Mouse (Mus musculus): ENCODE data around the gene Cfap65.

Cfap65 gene

DNA sequence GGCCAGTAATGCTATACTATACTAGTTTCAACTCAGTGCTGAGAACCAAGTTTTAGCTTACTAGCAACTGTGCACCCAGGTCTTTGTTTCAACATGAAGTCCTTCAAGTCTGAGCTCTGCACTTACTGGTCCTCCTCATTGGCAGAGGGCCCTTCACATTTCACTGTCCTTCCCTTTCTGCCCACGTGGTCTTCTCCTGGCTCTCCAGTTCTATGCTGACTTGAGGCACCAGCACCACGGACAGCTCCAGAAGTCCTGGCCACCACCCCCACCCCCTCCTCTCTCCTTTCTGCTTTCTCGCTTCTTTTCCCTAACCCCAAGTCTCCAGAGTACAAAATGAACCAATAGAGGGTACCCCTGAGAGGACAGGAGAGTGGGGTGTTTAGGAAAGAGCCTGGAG, 4.4 kb upstream of the Cfap65 start:
- no peak for DNase-seq (ENCODE audit: low spot score in 2 of 2)

DNA sequence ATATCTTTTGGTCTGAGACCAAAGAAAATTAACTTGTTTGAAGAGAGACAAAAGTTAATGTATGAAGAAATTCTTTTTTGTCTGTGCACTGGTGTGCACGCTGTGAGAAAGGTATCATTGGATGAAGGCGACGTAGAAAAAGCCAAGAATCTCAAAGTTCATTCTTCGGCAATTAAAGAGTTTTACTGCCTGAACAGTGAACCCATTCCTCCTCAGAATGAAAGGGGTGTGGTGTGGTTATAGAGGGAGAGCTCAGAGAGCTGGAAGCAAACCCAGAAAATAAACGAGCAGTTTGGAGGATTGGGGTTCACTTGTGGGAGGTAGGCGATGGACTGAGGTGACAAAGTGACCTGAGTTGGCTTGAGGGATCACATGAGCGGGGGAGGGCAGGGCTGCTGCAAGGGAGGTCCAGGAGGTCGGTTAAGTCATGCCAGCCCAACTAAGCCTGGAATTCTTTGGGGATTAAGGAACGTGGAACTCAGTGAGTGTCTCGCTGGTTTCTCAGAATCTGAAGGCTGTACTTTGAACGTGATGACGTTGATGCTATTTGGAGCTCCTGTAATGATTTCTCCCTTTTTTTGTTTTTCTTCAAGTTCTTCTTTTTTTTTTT, 927 bp upstream of the Cfap65 start:
- no peak for DNase-seq (ENCODE audit: low spot score in 2 of 2)

DNA sequence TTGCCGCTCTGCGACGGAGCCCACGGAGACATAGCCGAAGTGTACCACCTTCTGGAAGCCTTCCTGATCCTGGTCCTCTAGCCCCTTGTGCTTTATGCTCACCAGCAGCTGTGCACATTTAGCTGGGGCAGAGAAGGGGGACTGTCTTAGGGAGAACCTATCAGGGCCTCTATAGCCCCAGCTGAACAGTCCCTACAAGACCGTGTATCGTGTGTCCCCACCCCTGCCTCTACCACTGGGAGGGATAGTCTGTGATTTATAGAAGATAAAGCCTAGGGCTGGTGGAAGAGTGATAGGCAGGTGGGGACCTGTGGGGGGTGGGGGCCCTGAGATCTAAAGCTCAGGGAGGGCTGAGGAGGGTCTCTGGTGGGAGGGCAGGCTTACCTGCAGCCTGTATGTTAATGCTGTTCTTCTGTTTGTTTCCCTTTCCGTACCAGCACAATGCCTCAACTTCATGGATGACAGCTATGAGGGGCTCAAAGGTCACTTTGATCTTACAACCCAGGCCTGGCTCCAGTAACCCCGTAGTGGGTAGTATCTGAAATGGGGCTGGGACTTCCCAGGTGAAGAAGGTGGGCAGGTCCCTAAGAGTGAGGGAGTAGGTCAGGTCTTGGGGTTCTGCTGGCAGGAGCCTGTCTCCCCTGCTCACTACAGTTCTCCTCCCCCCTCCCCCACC, 7.6 kb downstream of the Cfap65 start:
- DNase-seq (ENCODE audit: low spot score in 2 of 2), result no peak

DNA sequence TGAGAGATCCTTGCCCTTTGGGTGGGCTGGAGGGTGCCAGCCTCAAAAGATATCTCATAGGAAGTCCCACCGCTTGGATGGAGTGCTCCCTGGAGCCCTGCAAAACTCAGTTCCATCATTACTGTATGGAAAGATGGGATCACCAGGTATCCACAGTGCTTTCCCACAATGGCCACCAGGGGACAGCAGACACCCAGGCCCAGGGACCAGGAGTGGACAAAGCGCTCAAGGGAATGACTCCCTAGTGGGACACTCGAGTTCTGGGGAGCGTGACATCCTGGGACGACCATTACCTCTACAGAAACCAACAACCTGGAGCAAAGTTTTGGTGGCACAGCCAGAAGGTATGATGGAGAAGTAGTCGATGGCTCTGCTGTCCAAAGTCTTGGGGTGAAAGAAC, 8.7 kb downstream of the Cfap65 start:
- DNase-seq (ENCODE audit: low spot score in 2 of 2), result peak in 1 of 2 experiments; percentile 49

DNA sequence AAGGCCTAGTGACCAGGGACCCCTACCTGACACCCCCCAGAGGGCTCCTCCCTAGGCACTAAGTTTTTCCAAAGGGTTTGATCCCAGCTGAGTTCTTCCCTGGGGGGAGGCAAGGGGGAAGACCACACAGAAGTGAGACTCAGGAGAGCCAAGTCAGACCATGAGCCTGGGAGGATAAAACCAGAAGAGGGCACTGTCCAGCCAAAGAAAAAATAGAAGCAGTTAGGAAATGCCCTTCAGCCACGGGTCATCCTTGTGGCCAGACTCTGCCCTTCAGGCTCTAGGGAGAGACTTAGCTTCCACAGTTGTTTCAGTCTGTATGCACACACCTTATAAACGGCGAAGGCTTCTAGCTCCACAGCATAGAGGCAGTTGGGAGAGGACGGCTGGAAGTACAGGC, 10.9 kb downstream of the Cfap65 start:
- no peak for DNase-seq (ENCODE audit: low spot score in 2 of 2)

DNA sequence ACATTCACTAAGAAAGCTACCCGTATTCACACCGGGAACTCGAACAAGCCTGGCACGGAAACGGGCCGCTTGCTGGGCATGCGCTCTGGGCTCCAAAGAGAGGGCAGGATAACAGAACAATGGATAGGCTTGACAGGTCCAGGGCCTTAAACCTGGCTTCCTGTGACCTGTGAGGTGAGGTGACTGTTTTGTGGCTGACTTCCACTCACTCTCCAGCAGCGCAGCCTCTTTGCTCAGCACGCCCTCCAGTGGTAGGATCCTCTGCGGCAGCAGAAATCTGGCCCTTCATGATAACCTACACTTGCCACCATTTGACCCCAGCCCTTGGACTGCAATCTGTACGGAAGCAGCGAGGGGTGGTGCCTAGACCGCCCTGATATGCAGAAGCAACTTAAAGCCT, 19.7 kb downstream of the Cfap65 start:
- no peak for DNase-seq (ENCODE audit: low spot score in 2 of 2)

DNA sequence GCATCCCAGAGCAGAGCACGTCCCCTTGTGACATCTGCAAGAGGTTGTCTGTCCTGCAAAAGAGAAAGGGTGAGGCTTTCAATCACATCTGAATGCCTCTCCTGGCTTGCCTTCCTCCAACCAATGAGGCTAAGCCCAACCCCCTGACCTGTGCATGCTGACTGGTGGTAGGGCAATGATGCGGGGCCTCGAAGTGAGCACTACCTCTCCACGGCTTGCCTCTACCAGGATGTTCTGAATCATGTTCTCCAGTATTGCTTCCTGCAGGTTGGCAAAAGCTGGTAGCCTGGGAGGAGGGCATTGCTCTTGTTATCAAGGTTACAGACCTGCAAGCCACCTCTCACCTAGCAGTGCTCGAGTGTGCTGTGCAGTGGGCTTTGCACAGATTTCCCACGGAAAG, 33.2 kb downstream of the Cfap65 start:
- no peak for DNase-seq (ENCODE audit: low spot score in 2 of 2)

DNA sequence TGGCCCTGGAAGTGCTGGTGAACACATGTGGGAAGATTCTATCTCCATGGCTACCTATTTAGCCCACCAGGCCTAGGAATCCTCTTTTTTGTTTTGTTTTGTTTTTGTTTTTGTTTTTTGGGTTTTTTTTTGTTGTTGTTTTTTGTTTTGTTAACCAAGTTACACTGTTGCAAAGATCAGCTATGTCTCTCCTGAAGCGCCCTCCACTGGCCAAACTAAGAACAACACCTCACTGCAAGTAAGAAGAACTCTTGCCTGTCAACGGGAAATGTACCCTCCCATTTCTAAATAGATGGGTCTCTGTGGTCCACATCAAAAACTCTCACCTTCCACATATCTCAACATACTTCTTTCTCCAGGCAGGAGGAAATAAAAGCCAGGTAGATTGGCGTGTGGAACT, 33.7 kb downstream of the Cfap65 start:
- peak in 1 of 2 experiments; percentile 67 for DNase-seq (ENCODE audit: low spot score in 2 of 2)

DNA sequence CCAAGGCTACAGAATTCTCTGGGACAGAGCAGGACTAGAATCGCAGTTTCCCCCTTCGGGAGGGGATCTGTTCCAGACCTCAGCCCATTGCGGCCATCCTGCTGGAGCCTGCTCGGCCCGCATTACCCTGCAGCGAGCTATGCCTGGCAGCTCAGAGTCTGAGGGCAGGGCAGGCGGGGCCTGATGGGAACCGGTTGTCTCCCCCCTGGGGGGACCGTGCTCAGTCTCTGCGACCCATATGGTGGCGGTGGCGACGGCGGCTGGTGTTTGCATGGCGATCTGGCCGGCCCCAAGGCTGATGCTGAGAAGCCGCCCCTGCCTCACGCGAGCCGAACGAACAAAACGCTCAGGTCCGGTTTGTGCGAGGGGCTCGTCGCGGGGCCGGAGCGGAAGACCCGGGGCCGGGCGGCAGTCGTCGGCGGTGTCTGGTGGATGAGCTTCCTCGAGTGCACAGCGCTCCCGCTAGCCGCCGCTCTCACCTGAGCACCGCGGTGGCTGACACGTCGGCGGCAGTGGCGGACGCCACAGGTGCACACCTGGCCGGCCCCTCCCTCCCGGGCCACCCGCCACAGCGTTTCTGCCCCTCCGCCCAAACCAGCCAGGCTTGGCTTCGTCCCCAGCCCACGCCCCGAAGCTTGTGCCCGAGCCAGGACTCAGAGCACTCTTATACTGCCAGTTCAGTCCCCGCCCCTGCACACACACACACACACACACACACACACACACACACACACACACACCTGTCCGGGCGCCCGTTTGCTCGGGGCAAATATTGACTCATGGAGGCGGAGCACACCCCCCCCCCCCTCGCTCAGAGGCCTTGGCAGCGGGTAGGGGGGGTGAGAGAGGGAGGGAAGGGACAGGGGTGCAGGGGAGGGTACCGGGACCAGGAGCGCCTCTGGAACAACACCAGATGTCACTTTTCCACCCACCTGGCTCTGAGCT, 34.8 kb downstream of the Cfap65 start:
- no peak for DNase-seq (ENCODE audit: low spot score in 2 of 2)

DNA sequence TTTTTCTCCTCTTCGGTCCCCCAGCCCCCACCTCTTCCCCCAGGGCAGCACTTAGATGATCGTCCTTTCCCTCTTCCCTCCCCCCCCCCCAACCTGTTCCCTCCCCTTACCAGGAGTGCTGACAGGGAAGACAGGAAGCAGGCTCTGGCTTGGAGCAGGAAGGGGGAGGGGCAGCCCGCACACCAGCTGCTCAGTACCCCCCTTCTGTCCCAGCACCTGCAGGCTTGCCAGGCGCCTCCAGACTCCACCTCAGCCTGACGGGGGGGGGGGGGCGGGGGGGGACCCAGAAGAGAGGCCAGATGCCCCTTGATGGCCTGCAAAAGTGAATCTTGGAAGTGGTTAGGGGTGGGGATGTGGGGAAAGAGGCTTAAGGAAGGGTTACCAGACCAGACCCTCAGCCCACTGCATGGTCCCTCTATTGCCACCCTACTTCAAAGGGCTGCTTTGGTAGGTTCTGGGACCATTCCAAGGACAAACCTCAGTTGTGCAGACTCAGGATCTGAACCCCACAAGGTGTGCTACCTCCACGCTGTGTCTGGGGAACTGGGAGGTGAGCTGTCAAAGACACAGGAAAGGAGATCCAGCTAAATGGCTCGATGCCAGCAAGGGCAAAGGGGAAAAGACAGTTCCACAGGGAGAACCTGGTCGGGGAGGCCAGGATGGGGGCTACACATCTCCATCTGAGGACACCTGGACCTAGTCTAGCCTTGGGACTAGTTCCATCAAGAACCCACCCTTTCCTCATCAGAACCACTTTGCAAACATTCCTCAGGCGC, 36.6 kb downstream of the Cfap65 start:
- DNase-seq (ENCODE audit: low spot score in 2 of 2), result no peak

DNA sequence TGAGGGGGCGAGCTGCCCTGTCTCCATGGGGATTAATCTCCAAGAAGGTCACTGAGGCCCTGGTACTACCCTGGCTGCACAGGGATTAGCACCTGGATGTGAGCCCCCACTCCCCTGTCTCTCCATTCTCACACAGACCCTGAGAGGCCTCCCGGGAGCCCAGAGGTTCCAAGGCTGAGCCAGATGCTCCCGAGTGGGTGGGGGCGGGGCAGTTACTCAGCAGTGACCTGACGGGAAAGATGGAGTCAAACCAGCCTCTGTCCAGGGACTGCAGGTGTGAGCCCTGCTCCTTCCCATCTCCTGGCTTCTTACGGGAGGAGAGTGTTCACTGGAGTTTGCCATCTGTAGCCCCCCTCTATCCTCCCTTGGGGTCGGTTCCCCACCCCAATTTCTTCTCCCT, 37.4 kb downstream of the Cfap65 start:
- no peak for DNase-seq (ENCODE audit: low spot score in 2 of 2)

DNA sequence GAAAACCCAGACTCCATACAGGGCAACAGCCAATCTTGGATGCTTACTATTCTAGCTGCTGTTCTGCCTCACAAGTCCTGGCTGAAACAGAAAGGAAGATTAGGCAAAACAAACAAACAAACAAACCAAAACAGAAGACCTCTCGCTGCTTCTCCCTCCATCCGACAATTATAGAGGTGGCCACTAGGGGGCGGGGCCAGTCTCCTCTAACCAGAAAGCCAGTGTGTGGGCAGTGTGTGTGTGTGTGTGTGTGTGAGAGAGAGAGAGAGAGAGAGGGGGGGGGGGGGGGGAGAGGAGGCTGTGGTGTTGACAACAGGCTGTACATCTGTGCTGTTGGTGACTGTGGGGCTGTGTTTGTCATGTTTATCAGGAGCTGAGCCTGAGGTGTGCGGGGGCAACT, 40.4 kb downstream of the Cfap65 start:
- peak; percentile 61 to 74 for DNase-seq (ENCODE audit: low spot score in 2 of 2)

DNA sequence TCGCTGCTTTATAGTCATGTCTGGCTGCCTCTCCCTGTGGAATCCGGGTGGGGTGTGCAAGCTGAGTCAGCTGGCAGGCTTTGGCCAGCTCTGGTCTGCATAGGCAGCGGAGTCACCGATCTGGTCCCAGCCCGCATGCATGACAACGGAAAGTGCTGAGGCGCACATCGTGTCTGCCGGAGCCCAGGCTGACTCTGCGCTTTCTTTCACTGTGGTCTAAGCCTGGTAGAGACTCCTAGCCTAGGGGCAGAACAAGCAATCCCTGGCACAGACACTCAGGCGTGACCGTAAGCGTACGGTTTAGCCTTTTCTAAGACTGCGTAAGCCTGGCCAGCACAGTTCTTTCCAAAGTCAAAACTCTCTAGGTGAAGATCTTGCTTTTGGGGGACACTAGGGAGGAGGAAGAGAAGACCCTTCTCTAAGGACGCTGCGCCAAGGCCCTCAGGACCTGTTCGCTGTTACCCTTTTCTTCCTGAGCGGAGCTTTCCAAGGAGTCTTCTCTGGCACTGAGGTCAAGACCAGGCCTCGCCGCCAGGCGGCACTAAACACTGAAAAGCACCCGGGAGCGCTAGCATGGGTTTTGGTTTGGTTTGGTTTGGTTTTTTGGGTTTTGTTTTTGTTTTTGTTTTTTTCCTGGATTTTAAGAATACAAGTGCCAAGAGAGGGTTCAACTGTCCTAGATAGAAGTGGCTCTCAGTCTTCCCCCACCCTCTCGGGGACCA, 42.1 kb downstream of the Cfap65 start, which contains the start of gene Cryba2:
Gene Cryba2, minus strand, starts transcription at position 10 of the 722 bp plus-strand sequence.
- peak in 1 of 2 experiments; percentile 69 for DNase-seq (ENCODE audit: low spot score in 2 of 2)

DNA sequence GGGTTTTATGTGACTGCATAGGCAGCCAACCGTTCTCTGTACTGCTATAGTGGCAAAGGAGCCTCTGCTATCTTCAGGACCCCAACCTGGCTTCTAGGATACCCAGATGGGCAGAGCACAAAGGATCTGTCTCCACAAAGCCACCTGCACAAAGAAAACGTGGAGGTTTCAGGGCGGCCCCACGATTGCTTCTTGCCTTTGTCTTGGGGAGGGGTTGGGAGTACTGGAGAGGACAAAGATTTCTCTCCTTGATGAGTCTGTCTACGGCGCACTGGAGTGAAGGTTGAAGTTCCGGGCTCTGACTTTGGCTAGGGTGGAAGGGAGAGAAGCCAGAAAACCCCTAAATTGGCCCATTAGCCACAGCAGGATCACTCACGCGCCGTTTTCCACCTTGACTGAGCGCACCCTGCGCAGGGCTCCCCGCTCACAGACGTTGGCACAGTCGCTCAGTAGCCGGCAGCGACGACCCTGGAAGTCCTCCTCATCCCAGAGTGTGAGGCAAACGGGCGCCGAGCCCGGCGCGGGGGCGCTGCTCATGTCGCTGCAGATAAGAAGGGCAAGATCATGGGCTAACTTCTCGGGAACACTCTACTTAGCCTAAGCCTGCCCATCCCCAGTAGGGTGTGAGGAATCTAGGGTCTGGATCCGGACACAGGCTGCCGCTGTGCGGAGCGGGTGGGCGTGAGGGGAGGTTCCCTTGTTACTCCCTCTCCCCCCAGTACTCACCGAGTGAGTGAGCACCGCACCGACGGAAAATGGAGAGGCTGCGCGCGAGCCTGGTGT, 42.9 kb downstream of the Cfap65 start:
- DNase-seq (ENCODE audit: low spot score in 2 of 2), result no peak

DNA sequence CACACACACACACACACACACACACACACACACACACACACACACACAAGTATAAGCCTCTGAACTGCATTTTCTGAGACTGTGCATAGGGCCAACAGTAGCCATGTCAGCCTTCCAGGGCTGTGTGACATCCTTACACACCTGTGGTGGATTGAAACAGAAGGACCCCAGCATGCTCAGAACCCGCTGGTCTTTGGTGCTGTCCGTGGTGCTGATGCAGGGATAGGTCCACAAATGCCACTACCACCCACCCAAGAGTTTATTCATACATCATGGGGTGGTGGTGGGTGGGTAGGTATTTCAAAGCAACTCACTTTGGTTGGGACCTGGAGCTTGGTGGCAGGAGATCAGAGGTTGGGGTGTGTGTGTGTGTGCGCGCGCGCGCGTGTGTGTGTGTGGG, 43.9 kb downstream of the Cfap65 start:
- DNase-seq (ENCODE audit: low spot score in 2 of 2), result no peak

DNA sequence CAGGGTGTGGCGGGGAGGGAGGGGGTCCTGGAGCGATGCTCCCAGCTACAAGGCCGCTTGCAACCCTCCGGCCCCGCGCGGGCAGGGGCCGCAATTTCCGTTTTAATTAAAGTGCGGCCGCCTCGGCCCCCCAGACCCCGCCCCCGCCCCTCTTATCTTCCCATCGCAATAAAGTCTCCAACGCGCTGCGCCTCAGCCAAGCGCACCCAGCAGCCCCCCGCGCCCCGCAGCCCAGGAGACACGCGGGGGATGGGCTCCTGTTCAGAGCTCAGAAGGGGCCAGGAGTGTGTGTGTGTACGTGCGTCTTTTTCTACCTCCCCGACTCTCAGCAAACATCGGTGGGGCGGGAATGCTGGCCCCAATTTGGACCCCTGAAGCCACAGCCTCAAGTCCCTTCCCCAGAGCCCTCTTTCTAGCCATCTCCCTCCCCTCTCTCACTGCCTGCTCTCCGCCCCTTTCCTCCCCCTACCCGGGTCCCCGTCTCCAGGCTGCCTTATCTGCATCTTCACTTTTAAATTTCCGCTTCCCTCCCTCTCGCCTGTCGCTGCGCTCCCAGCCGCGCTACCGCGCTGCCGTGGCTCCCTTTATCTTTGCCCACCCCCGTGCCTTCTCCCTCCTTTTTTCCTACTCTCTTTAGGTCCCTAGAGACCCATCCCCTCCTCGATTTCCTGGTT, 49.9 kb downstream of the Cfap65 start, which contains the start of gene Fev:
Gene Fev, minus strand, starts transcription at position 51 of the 674 bp plus-strand sequence.
- DNase-seq (ENCODE audit: low spot score in 2 of 2), result no peak

DNA sequence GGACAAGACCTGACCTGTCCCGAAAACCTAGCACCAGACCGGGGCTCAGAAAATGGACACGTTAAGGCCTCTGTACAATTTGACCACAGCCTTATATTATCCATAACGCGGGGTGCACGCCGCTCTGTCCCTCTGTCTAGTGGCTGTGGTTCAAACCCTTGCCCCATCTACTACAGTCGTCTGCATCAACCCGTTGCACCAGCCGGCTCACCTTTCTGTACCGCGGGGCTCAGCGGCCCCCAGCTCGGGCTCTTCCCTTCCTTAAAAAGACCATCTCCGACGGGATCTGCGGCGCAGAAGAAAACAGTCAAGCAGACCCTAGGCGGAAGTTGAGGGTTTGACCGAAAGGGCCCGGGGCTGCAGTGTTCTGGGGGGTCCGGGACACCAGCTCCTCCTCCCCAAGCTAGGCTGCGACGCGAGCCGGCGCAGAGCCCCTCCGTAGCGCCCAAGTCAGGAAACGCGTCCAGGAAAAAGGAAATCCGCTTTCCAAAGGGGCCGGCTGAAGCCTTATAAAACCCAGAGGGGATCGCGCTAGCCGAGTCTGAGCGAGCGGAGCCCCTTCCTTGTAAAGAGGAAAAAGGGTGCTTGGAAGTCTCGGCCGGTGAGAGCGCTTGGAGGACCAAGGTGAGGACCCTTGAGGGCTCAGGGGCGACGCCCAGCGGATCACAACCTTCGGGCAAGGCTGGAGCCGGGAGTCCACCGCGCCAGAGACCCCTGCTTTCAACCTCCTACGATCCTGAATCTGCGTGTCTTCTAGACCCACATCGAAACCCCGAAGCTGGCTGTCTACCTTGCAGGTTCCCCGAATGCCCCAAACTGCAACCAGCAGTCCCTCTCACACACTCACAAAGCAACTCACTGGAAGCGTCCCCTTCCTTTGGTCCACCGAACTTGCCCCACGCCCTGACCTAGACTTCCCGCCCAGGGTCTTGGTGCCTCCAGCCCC, 50.9 kb downstream of the Cfap65 start:
- no peak for DNase-seq (ENCODE audit: low spot score in 2 of 2)

DNA sequence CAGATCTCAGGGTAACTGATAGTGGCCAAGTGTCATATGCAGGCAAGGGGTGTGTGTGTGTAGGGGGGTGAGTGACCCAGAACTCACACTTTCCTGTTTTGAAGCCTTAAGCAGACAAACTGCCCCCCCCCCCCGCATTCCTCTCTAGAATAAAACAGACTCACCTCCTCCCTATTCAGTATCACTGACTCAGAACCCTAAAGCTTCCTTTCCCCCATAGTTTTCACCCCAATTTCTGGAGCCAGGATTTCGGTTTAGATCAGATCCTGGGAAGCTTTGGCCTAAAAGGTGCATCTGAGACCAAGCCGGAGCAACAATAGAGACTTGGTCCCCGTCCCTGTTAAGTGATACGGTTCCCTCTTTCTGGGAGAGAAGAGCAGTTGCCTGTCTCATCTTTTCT, 52.0 kb downstream of the Cfap65 start:
- no peak for DNase-seq (ENCODE audit: low spot score in 2 of 2)

DNA sequence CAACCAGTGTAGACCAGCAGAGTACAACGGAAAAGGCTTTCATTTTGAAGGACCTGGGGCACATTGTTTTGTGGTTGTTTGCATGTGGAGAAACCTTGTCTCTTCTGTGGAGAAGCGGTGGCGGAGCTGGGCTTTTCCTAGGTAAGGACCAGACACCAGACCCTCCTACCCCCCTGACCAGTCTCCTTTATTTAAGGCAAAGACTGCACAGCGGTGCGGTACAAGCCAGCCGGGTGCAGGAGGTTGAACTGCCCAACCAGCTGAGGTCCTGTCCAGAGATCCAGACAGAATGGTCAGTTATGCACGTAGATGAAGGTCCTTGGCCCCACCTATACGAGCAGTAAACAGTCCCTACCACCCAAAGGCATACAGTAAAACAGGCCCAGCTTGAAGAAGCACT, 52.6 kb downstream of the Cfap65 start:
- no peak for DNase-seq (ENCODE audit: low spot score in 2 of 2)

Data from right cerebral cortex, postnatal 10 days (tissue).